Mouse (Mus musculus) liver, embryonic 14.5 days (tissue): ENCODE results near the gene Psmg1. TPM values are rescaled to one million over a fixed set of nuclear protein-coding genes. Genes with fewer than 3 reads are reported as not detected.
"Not testable (repeated sequence)": the region's sequence is repeated elsewhere in the genome, so short reads cannot be mapped to it uniquely, and the experiment has no call there.

ENCODE experiments used
- ATAC-seq: fragments of 200-750 bp; cut with Nextera tagmentation; 2 replicates; pipeline ENCODE4 v1.8.0; 2017; ENCODE audit warnings: moderate number of reproducible peaks, mild to moderate bottlenecking, moderate library complexity; ENCODE audit not compliant: insufficient read depth
- DNase-seq, 3 experiments: peaks; one replicate each; pipeline ENCODE4 v3.0.0-alpha.2; 2012 to 2013; ENCODE audit warnings: low read depth in 3 of 3, low spot score in 3 of 3
- H3K27ac ChIP-seq: fragments of 300-500 bp; sonication (generic); 2 replicates; pipeline ENCODE4 v1.5.1; 2014; ENCODE audit warnings: moderate library complexity, mild to moderate bottlenecking, control low read depth, inconsistent platforms
- H3K27me3 ChIP-seq: fragments of 300-500 bp; sonication (generic); 2 replicates; pipeline ENCODE4 v1.6.1; 2014; ENCODE audit warnings: mild to moderate bottlenecking, low read length, moderate library complexity; ENCODE audit not compliant: control insufficient read depth, insufficient read depth
- H3K36me3 ChIP-seq: fragments of 300-500 bp; sonication (generic); replicated peaks from 2 replicates; pipeline ENCODE4 v1.6.1; 2014; ENCODE audit warnings: low read depth; ENCODE audit not compliant: control insufficient read depth, insufficient read depth
- H3K4me1 ChIP-seq, 2 experiments: fragments of 200-500 bp in 1 of 2; fragments of 300-500 bp in 1 of 2; sonication (generic) in 1 of 2; replicated peaks; 2 replicates each; pipeline ENCODE4 v1.6.1; 2012 to 2014; ENCODE audit warnings: antibody characterized with exemption in 1 of 2, inconsistent platforms in 1 of 2, low read length in 1 of 2; ENCODE audit not compliant: control insufficient read depth in 2 of 2, insufficient read depth in 2 of 2
- H3K4me2 ChIP-seq: fragments of 300-500 bp; sonication (generic); 2 replicates; pipeline ENCODE4 v1.6.1; 2014; ENCODE audit warnings: low read depth, mild to moderate bottlenecking, control low read depth, moderate library complexity
- H3K4me3 ChIP-seq, 2 experiments: fragments of 200-500 bp in 1 of 2; fragments of 300-500 bp in 1 of 2; sonication (generic) in 1 of 2; 2 replicates each; pipeline ENCODE4 v1.5.1; 2012 to 2014; ENCODE audit warnings: low read depth in 2 of 2, low read length in 2 of 2, mild to moderate bottlenecking in 2 of 2, control low read depth in 1 of 2, inconsistent platforms in 1 of 2, moderate library complexity in 1 of 2; ENCODE audit not compliant: insufficient read depth in 1 of 2
- H3K9ac ChIP-seq: fragments of 300-500 bp; sonication (generic); replicated peaks from 2 replicates; pipeline ENCODE4 v1.6.1; 2014; ENCODE audit warnings: mild to moderate bottlenecking, control low read depth, moderate library complexity
- H3K9me3 ChIP-seq: fragments of 300-500 bp; sonication (generic); 2 replicates; pipeline ENCODE4 v1.6.1; 2016; ENCODE audit warnings: low read length, mixed read lengths; ENCODE audit not compliant: control insufficient read depth
- CTCF ChIP-seq: IDR thresholded peaks from 2 replicates; pipeline ENCODE4 v1.5.1; 2016; ENCODE audit warnings: antibody characterized with exemption, low read depth, control low read depth
- EP300 ChIP-seq: IDR thresholded peaks from 2 replicates; pipeline ENCODE4 v1.6.1; 2016; ENCODE audit warnings: antibody characterized with exemption, low read depth
- WGBS: fragments of 180-500 bp; shearing (Covaris S2); extraction: QIAGEN DNeasy Blood & Tissue Kit; methylation state at CpG from one replicate; pipeline ENCODE4 v1.1.7; 2014; ENCODE audit not compliant: insufficient replicate concordance; 5-methylcytosine and 5-hydroxymethylcytosine counted together
- polyA plus RNA-seq, 2 experiments: library from polyadenylated mRNA; depleted of rRNA in 1 of 2; stranded (reverse) in 1 of 2; unstranded in 1 of 2; fragments of >200 nt; fragmentation: Nextera tagmentation in 1 of 2; extraction: Ambion mirVana in 1 of 2; gene quantifications; 2 replicates each; pipeline versions ENCODE4 v1.2.1 to v1.2.3; 2012 to 2014

Psmg1 gene
- polyA plus RNA-seq, 2 experiments: 28.9 to 43.7 TPM

- WGBS: 75% methylated on average over 7 of the region's 7 CpGs
- no peak overlapping the region for H3K27ac ChIP-seq
- H3K9me3 ChIP-seq: no peaks in the 10 kb centered on the region
- H3K36me3 ChIP-seq: no peaks in the 10 kb centered on the region
- no peak overlapping the region for H3K9ac ChIP-seq
- no peaks in the 10 kb centered on the region for H3K27me3 ChIP-seq
- TF ChIP-seq EP300 (no peak), CTCF (peak; percentile 72)
- H3K4me3 ChIP-seq: no peak overlapping the region
- DNase-seq: no peak
- no peaks in the 10 kb centered on the region for H3K4me1 ChIP-seq
- ATAC-seq: no peak
- no peak overlapping the region for H3K4me2 ChIP-seq
Measured at GRCm38 (mm10) chr16:95983601-95984000, 7.2 kb downstream of the Psmg1 start.

- H3K9ac ChIP-seq: no peak overlapping the region
- DNase-seq (no peak), ATAC-seq (no peak)
Measured at GRCm38 (mm10) chr16:95970841-95971240, 19.9 kb downstream of the Psmg1 start.

GRCm38 (mm10) chr16:95967455-95967854, 23.3 kb downstream of the Psmg1 start:
- no peak overlapping the region for H3K4me2 ChIP-seq
- H3K4me3 ChIP-seq: no peak overlapping the region
- DNase-seq: no peak
- no peak for ATAC-seq
- H3K27ac ChIP-seq: no peak overlapping the region
- H3K4me1 ChIP-seq: no peaks in the 10 kb centered on the region
- WGBS: 43% methylated on average over 11 of the region's 11 CpGs
- no peaks in the 10 kb centered on the region for H3K36me3 ChIP-seq
- TF ChIP-seq CTCF: no peak
- TF ChIP-seq EP300: no peak
- H3K9ac ChIP-seq: no peak overlapping the region
- H3K27me3 ChIP-seq: no peaks in the 10 kb centered on the region
- H3K9me3 ChIP-seq: no peaks in the 10 kb centered on the region

More at GRCm38 (mm10) chr16:95970841-95971240, 19.9 kb downstream of the Psmg1 start:
- Histone ChIP-seq H3K27ac (no peak overlapping the region), H3K9me3 (no peaks in the 10 kb centered on the region), H3K36me3 (no peaks in the 10 kb centered on the region), H3K4me1 (no peaks in the 10 kb centered on the region), H3K4me3 (no peak overlapping the region), H3K4me2 (no peak overlapping the region), H3K27me3 (no peaks in the 10 kb centered on the region)
- TF ChIP-seq EP300 (no peak), CTCF (no peak)
- WGBS: 55% methylated on average over 2 of the region's 2 CpGs

- 44% methylated on average over 11 of the region's 11 CpGs for whole genome bisulfite sequencing
- peak in 1 of 3 experiments; percentile 24 for DNase-seq
- peak; percentile 63 for TF ChIP-seq CTCF
- TF ChIP-seq EP300: no peak
Measured at GRCm38 (mm10) chr16:95964427-95965023, 26.2 kb downstream of the Psmg1 start.

GRCm38 (mm10) chr16:95961484-95961883, 29.3 kb downstream of the Psmg1 start:
- not testable (repeated sequence) for H3K27me3 ChIP-seq, H3K9me3 ChIP-seq, H3K4me3 ChIP-seq, H3K27ac ChIP-seq, H3K4me1 ChIP-seq, DNase-seq, ATAC-seq, H3K4me2 ChIP-seq, H3K9ac ChIP-seq, H3K36me3 ChIP-seq
- 36% methylated on average over 1 of the region's 1 CpGs for WGBS

More at GRCm38 (mm10) chr16:95964427-95965023, 26.2 kb downstream of the Psmg1 start:
- no peaks in the 10 kb centered on the region for H3K9me3 ChIP-seq
- no peak overlapping the region for H3K27ac ChIP-seq
- H3K9ac ChIP-seq: no peak overlapping the region
- H3K27me3 ChIP-seq: no peaks in the 10 kb centered on the region
- H3K36me3 ChIP-seq: no peaks in the 10 kb centered on the region
- no peaks in the 10 kb centered on the region for H3K4me1 ChIP-seq
- H3K4me3 ChIP-seq: no peak overlapping the region
- no peak overlapping the region for H3K4me2 ChIP-seq
- ATAC-seq: no peak

GRCm38 (mm10) chr16:95960689-95961088, 30.1 kb downstream of the Psmg1 start:
- H3K27ac ChIP-seq, H3K4me1 ChIP-seq, H3K4me2 ChIP-seq, ATAC-seq, H3K36me3 ChIP-seq, H3K9me3 ChIP-seq, H3K4me3 ChIP-seq, H3K27me3 ChIP-seq, DNase-seq, H3K9ac ChIP-seq: not testable (repeated sequence)
- whole genome bisulfite sequencing: 77% methylated on average over 2 of the region's 2 CpGs
